Mouse (Mus musculus) MEL (cell line): ENCODE measurements around the gene Wdr5b.

Experiments
- MAZ ChIP-seq: IDR thresholded peaks from 2 replicates; pipeline ENCODE4 v1.6.1; 2012; ENCODE audit warnings: low read depth, mild to moderate bottlenecking, inconsistent platforms, low read length, improper control_type of control experiment
- UBTF ChIP-seq: IDR thresholded peaks from 2 replicates; pipeline ENCODE4 v1.6.1; 2012; ENCODE audit warnings: low read depth, mild to moderate bottlenecking, inconsistent platforms, low read length, improper control_type of control experiment, moderate library complexity, borderline replicate concordance; ENCODE audit not compliant: insufficient read depth

DNA sequence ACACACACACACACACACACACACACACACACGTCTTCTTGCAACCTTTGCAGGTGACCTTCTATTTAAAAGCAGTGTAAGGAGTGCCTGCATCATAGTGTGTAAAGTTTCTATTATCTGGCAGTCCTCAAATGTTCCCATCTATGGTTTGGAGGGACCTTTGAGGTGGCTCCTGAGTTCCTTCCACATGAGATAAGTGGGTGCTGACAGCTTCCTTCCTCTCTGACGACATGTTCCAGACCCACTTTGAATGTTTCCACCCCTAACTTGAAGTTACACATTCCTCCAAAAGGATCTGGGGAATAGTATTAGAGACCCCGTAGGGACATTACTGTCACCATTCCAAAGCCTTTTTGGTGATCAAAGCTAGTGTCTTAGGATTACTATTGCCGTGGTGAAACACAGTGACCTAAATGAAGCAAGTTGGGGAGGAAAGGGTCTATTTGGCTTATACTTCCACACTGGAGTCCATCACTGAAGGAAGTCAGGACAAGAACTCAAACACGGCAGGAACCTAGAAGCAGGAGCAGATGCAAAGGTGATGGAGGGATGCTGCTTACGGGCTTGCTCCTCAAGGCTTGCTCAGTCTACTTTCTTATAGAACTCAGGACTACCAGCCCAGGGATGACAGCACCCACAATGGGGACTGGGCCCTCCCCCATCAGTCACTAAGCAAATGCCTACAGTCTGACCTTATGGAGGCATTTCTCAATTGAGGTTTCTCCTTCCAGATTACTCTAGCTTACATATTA, 12.7 kb downstream of the Wdr5b start:
- TF ChIP-seq MAZ = no peak
- no peak for TF ChIP-seq UBTF
